Mouse (Mus musculus): ENCODE data around the gene Gpam. TPM values are rescaled to one million over a fixed set of nuclear protein-coding genes. Genes with fewer than 3 reads are reported as not detected.

Gene Gpam
- polyA plus RNA-seq, 1 experiment from 2014 or later: 18.5 TPM

DNA sequence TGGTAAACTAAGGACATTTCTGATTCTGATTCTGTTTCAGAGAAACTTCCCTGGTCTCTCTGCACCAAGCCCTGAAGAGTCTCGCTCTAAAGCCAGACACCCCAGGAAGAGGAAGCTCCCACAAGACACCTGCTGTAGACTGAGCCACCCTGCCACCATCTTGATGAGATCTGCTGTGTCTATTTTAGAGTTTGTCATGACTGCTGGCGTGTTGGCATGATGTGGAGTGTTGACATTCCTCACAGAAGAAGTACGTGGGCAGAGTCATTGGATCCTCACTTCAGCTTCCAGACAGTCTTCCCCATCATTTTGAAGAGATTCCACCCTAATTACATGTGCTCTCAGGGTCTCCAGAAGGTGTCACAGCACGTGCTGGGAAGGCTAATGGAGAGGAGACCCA, 73.9 kb downstream of the Gpam start:
- no peak for ATAC-seq (ENCODE audit: insufficient number of reproducible peaks, insufficient read depth, low FRiP score, low TSS enrichment)
- 72% methylated on average over 4 of the region's 4 CpGs for WGBS

DNA sequence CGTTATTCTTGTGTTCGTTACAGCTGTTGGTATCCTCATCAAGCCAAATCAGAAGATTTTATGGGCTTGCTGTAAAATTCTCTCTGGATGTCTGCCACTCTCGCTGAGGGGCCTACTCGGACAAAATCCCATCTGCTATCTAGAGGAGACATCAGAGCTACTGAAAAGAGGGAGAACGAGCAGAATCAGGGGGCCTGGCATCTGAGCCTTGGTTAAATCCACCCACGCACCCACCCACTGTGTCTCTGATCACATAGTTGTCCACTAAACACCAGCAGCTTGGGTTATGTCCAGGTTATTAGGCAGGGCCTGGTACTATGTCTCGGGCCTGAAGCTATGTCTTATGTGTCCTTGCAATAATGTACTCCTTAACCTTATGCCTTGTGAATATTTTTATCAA, 89.6 kb downstream of the Gpam start:
- Histone ChIP-seq H3K9me3 (no peaks in the 10 kb centered on the region), H3K27ac (no peak overlapping the region), H3K4me1 (no peaks in the 10 kb centered on the region), H3K36me3 (no peaks in the 10 kb centered on the region), H3K4me2 (replicated peaks) (no peak overlapping the region), H3K9ac (no peak overlapping the region), H3K4me3 (no peak overlapping the region), H3K27me3 (no peaks in the 10 kb centered on the region)
- WGBS: 81% methylated on average over 7 of the region's 7 CpGs
- ATAC-seq (ENCODE audit: insufficient number of reproducible peaks, insufficient read depth, low FRiP score, low TSS enrichment): no peak

More for the DNA sequence above, 73.9 kb downstream of the Gpam start:
- Histone ChIP-seq H3K4me3 (no peak overlapping the region), H3K9me3 (no peaks in the 10 kb centered on the region), H3K9ac (no peak overlapping the region), H3K27ac (no peak overlapping the region), H3K4me1 (no peaks in the 10 kb centered on the region), H3K36me3 (no peaks in the 10 kb centered on the region), H3K27me3 (no peaks in the 10 kb centered on the region), H3K4me2 (replicated peaks) (no peak overlapping the region)

DNA sequence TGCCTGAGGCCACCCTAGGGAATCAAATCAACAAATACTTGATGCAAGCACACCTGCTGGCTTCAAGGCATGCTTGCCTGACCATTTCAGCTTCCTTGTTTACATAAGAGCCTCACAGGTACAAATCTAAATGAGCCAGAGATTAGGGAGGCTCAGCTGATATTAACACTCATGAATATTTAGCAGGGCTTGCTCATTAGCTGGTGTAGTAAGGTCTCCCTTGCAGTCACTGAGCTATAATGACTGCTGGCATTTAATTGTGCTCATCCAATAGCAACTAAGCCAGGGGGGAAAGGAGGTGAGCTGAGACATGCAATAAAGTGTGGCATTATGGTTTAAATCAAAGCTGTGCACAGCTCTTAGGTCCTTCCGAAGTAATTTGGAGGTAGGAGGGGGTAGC, 108.2 kb downstream of the Gpam start:
- no peak overlapping the region for H3K9ac ChIP-seq
- no peaks in the 10 kb centered on the region for H3K27me3 ChIP-seq
- no peak overlapping the region for H3K4me2 ChIP-seq (replicated peaks)
- no peak overlapping the region for H3K27ac ChIP-seq
- H3K36me3 ChIP-seq: no peaks in the 10 kb centered on the region
- no peak overlapping the region for H3K4me3 ChIP-seq
- no peaks in the 10 kb centered on the region for H3K9me3 ChIP-seq
- ATAC-seq (ENCODE audit: insufficient number of reproducible peaks, insufficient read depth, low FRiP score, low TSS enrichment): no peak
- H3K4me1 ChIP-seq: no peaks in the 10 kb centered on the region; the same call in 1 of the 2 replicates
- 48% methylated on average over 1 of the region's 1 CpGs for WGBS

Other genes starting within 250 kb of the Gpam start
- gene Tectb, start 53.5 kb upstream of the Gpam start, polyA plus RNA-seq (2016; fragmentation: Nextera tagmentation; extraction: Ambion mirVana): 0.15 and 0.27 TPM in 2 replicates
- not detected in 2 replicates for gene Gucy2g, start 114.0 kb upstream of the Gpam start, polyA plus RNA-seq (2016; fragmentation: Nextera tagmentation; extraction: Ambion mirVana)
- 24.2 and 26.3 TPM in 2 replicates for gene Acsl5, start 124.7 kb upstream of the Gpam start, polyA plus RNA-seq (2016; fragmentation: Nextera tagmentation; extraction: Ambion mirVana)
- gene Zdhhc6, start 188.8 kb upstream of the Gpam start, polyA plus RNA-seq (2016; fragmentation: Nextera tagmentation; extraction: Ambion mirVana): 96.8 and 97.2 TPM in 2 replicates
- gene Vti1a, start 189.1 kb upstream of the Gpam start, polyA plus RNA-seq (2016; fragmentation: Nextera tagmentation; extraction: Ambion mirVana): 31.2 and 31.8 TPM in 2 replicates

Measured in embryonic facial prominence, embryonic 12.5 days (tissue).